Mouse (Mus musculus) v-Abl transformed pro-B cells (cell line): ENCODE results near the gene Rabgap1.

ENCODE experiments used
- in situ Hi-C, 2 experiments: fragments of 400-800 bp; cut with MboI; formaldehyde crosslinking; loops; one replicate each; pipeline ENCODE4 v1.15.1; 2025; ENCODE audit not compliant: unreplicated experiment in 2 of 2

Gene Rabgap1

GRCm38 (mm10) chr2:37442611-37443591 lies at the start of gene Rabgap1, which contains the start of the genes Zbtb26 and Zbtb6:
TSS of gene Rabgap1 (plus strand) at chr2:37443279.
TSS of gene Zbtb26 (minus strand) at chr2:37443135.
TSS of gene Zbtb6 (minus strand) at chr2:37443171.
- in situ Hi-C loops, result no loop called here

GRCm38 (mm10) chr2:37395539-37395938 lies 47.5 kb upstream of the Rabgap1 start:
- in situ Hi-C loops, result loop anchor here (25.0 kb wide), 1 partner anchor 217 kb away; no protein-coding TSS in a partner anchor

- in situ Hi-C loops, result no loop called here
Observed at GRCm38 (mm10) chr2:37421903-37422302, 21.2 kb upstream of the Rabgap1 start.

GRCm38 (mm10) chr2:37422306-37423304 lies 20.5 kb upstream of the Rabgap1 start, which contains the start of gene Rc3h2:
TSS of gene Rc3h2 (minus strand) at chr2:37422903.
- in situ Hi-C loops, result no loop called here

GRCm38 (mm10) chr2:37423671-37424070 lies 19.4 kb upstream of the Rabgap1 start:
- in situ Hi-C loops, result no loop called here

GRCm38 (mm10) chr2:37430593-37431464 lies 12.2 kb upstream of the Rabgap1 start:
- in situ Hi-C loops, result no loop called here

- in situ Hi-C loops, result no loop called here
Observed at GRCm38 (mm10) chr2:37431609-37432008, 11.5 kb upstream of the Rabgap1 start.

- in situ Hi-C loops, result no loop called here
Observed at GRCm38 (mm10) chr2:37451667-37452375, 8.7 kb downstream of the Rabgap1 start.

- in situ Hi-C loops, result no loop called here
Observed at GRCm38 (mm10) chr2:37452376-37452760, 9.3 kb downstream of the Rabgap1 start.

- in situ Hi-C loops, result no loop called here
Observed at GRCm38 (mm10) chr2:37460707-37461106, 17.6 kb downstream of the Rabgap1 start.

GRCm38 (mm10) chr2:37466266-37466665 lies 23.2 kb downstream of the Rabgap1 start:
- in situ Hi-C loops, result no loop called here

GRCm38 (mm10) chr2:37479559-37479958 lies 36.5 kb downstream of the Rabgap1 start:
- in situ Hi-C loops, result loop anchor here in 1 of 2 experiments (10.0 kb wide), 1 partner anchor 75 kb away; no protein-coding TSS in a partner anchor

- in situ Hi-C loops, result no loop called here
Observed at GRCm38 (mm10) chr2:37480039-37480438, 37.0 kb downstream of the Rabgap1 start.

GRCm38 (mm10) chr2:37484165-37484564 lies 41.1 kb downstream of the Rabgap1 start:
- in situ Hi-C loops, result no loop called here

GRCm38 (mm10) chr2:37485370-37485769 lies 42.3 kb downstream of the Rabgap1 start:
- in situ Hi-C loops, result loop anchor here (5.0 kb wide), 3 partner anchors 98 to 287 kb away; no protein-coding TSS in a partner anchor

- in situ Hi-C loops, result loop anchor here (5.0 kb wide), 3 partner anchors 99 to 286 kb away; no protein-coding TSS in a partner anchor
Observed at GRCm38 (mm10) chr2:37486408-37486807, 43.3 kb downstream of the Rabgap1 start.

- in situ Hi-C loops, result loop anchor here (5.0 kb wide), 3 partner anchors 102 to 283 kb away; no protein-coding TSS in a partner anchor
Observed at GRCm38 (mm10) chr2:37488956-37489355, 45.9 kb downstream of the Rabgap1 start.

GRCm38 (mm10) chr2:37497321-37497720 lies 54.2 kb downstream of the Rabgap1 start:
- in situ Hi-C loops, result no loop called here

- in situ Hi-C loops, result loop anchor here in 1 of 2 experiments (5.0 kb wide), 1 partner anchor 51 kb away; no protein-coding TSS in a partner anchor
Observed at GRCm38 (mm10) chr2:37505856-37506255, 62.8 kb downstream of the Rabgap1 start.
